12 mouse cellular contexts compared by ENCODE assay signal in the genomic region with DNA sequence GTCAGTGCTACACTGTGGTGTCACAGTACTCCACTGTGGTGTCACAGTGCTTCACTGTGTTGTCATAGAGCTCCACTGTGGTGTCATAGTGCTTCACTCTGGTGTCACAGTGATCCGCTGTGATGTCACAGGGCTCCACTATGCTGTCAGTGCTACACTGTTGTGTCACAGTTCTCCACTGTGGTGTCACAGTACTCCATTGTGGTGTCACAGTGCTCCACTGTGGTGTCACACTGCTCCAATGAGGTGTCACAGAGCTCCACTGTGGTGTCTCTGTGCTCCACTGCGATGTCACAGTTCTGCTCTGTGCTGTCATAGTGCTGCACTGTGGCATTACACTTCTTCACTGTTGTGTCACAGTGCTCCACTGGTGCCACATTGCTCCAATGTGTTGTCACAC.
DNase-seq lines count a peak whose midpoint lies in the region; ATAC-seq and TF ChIP-seq lines count a peak whose summit lies in the region.
"Had no signal": no experiment of that assay in that cellular context is flagged by ENCODE, and none has a peak within 500 bp of the region (broad histone marks: within the 10 kb centered on the region; RNA-seq: fewer than 3 reads in every experiment).

No protein-coding gene starts in this region.

- no peak overlapping the region for H3K4me2 ChIP-seq in heart, embryonic 15.5 days
- H3K4me2 ChIP-seq in stomach, postnatal 0 days (replicated peaks; ENCODE audit: low read depth), result no peak overlapping the region
- H3K4me2 ChIP-seq: heart, embryonic 13.5 days had no signal

- no peak for TF ChIP-seq CTCF in liver, adult 2 months (IDR thresholded peaks at IDR 0.05; ENCODE audit: low read depth, low read length)
- TF ChIP-seq CTCF in stomach, postnatal 0 days (IDR thresholded peaks at IDR 0.05; ENCODE audit: low read depth), result no peak

- no peak for DNase-seq in heart, adult 9 months (ENCODE audit: low spot score in 2 of 2)
- peak; percentile 0 for DNase-seq in ovary, postnatal 36 days (ENCODE audit: low spot score)
- no peak for DNase-seq in ovary, postnatal 14 days (ENCODE audit: low spot score)
- peak; percentile 12 for DNase-seq in liver, adult 2 months (ENCODE audit: extremely low read depth, low read depth, low spot score)
- peak; percentile 9 for DNase-seq in stomach, postnatal 0 days (ENCODE audit: low spot score)
- DNase-seq in left cerebral cortex, adult 18-20 months (ENCODE audit: low spot score in 2 of 2), result no peak
- DNase-seq in gastrocnemius, adult 8-10 months (ENCODE audit: low spot score in 2 of 2), result no peak
- DNase-seq: cerebellum, adult 8-10 months; thymus, postnatal 25 days had no signal

- no peak overlapping the region for H3K27ac ChIP-seq in heart, embryonic 15.5 days
- no peak overlapping the region for H3K27ac ChIP-seq in liver, adult 2 months (replicated peaks; ENCODE audit: insufficient read depth, low read depth, low read length)
- no peak overlapping the region for H3K27ac ChIP-seq in stomach, postnatal 0 days (replicated peaks)
- H3K27ac ChIP-seq: heart, embryonic 13.5 days; liver, embryonic 14.5 days had no signal

- peak; percentile 24 for ATAC-seq in heart, embryonic 15.5 days (replicated peaks; ENCODE audit: insufficient number of reproducible peaks, insufficient read depth, low FRiP score, low read depth)
- 0 out of 2 replicates have a peak, but pooled peaks have one; percentile 39 for ATAC-seq in stomach, postnatal 0 days (ENCODE audit: low FRiP score, low TSS enrichment)

- H3K36me3 ChIP-seq in heart, embryonic 15.5 days, result no peaks in the 10 kb centered on the region
- no peaks in the 10 kb centered on the region for H3K36me3 ChIP-seq in liver, adult 2 months (ENCODE audit: control insufficient read depth, insufficient read depth, low read length)
- no peaks in the 10 kb centered on the region for H3K36me3 ChIP-seq in stomach, postnatal 0 days (ENCODE audit: control insufficient read depth, insufficient read depth, low read length)
- H3K36me3 ChIP-seq: heart, embryonic 13.5 days had no signal

- TF ChIP-seq EP300 in stomach, postnatal 0 days (optimal IDR thresholded peaks at IDR 0.05), result no peak

- H3K27me3 ChIP-seq in heart, embryonic 15.5 days, result no peaks in the 10 kb centered on the region
- H3K27me3 ChIP-seq in liver, adult 2 months (ENCODE audit: control insufficient read depth, insufficient read depth, low read length), result no peaks in the 10 kb centered on the region
- no peaks in the 10 kb centered on the region for H3K27me3 ChIP-seq in stomach, postnatal 0 days (ENCODE audit: control insufficient read depth, insufficient read depth, low read length)
- H3K27me3 ChIP-seq: heart, embryonic 13.5 days had no signal

- H3K4me3 ChIP-seq in heart, embryonic 15.5 days, result no peak overlapping the region
- no peak overlapping the region for H3K4me3 ChIP-seq in liver, adult 2 months (ENCODE audit: insufficient read depth, low read depth, low read length)
- H3K4me3 ChIP-seq in stomach, postnatal 0 days (ENCODE audit: low read depth, low read length), result no peak overlapping the region
- H3K4me3 ChIP-seq: heart, embryonic 13.5 days had no signal

- TF ChIP-seq POLR2A in liver, adult 2 months (IDR thresholded peaks at IDR 0.05; ENCODE audit: extremely low read depth, insufficient read depth, low read length), result no peak

- no peaks in the 10 kb centered on the region for H3K79me2 ChIP-seq in liver, adult 2 months (ENCODE audit: control insufficient read depth, insufficient read depth, low read length)

- WGBS in heart, embryonic 15.5 days, result 52% methylated on average over 2 of the region's 2 CpGs
- 60% methylated on average over 2 of the region's 2 CpGs for WGBS in liver, adult 2 months
- 72% methylated on average over 2 of the region's 2 CpGs for WGBS in stomach, postnatal 0 days

- H3K9ac ChIP-seq in heart, embryonic 15.5 days, result no peak overlapping the region
- H3K9ac ChIP-seq in liver, adult 2 months (ENCODE audit: low read depth, low read length), result no peak overlapping the region
- H3K9ac ChIP-seq in stomach, postnatal 0 days (ENCODE audit: low read length), result no peak overlapping the region
- H3K9ac ChIP-seq: heart, embryonic 13.5 days; liver, embryonic 14.5 days had no signal

- H3K4me1 ChIP-seq in heart, embryonic 15.5 days (replicated peaks), result no peaks in the 10 kb centered on the region
- H3K4me1 ChIP-seq in liver, adult 2 months (ENCODE audit: control insufficient read depth, insufficient read depth, low read length), result no peaks in the 10 kb centered on the region
- H3K4me1 ChIP-seq in stomach, postnatal 0 days (replicated peaks; ENCODE audit: control insufficient read depth, insufficient read depth), result no peaks in the 10 kb centered on the region
- H3K4me1 ChIP-seq: heart, embryonic 13.5 days had no signal

- peaks cover 8% of the 10 kb centered on the region for H3K9me3 ChIP-seq in heart, embryonic 15.5 days (replicated peaks)
- H3K9me3 ChIP-seq in stomach, postnatal 0 days (ENCODE audit: control insufficient read depth, low read length), result 0 out of 2 replicates have a peak, but pooled peaks cover 2% of the 10 kb centered on the region

Comparison
In these comparisons a context has a peak if more than half of its experiments do, and no peak if none do; other contexts are left out.
1. DNase-seq: peak in ovary, postnatal 36 days (single experiment), liver, adult 2 months (single experiment) and stomach, postnatal 0 days (single experiment); none in heart, adult 9 months (0 of 2), ovary, postnatal 14 days (single experiment), left cerebral cortex, adult 18-20 months (0 of 2) and gastrocnemius, adult 8-10 months (0 of 2).